Mouse (Mus musculus) gastrocnemius, postnatal 4 days (tissue): ENCODE data around the gene Cnpy2. TPM values are rescaled to one million over a fixed set of nuclear protein-coding genes. Genes with fewer than 3 reads are reported as not detected.
"Not testable (repeated sequence)": the region's sequence is repeated elsewhere in the genome, so short reads cannot be mapped to it uniquely, and the experiment has no call there.

Experiments
- DNase-seq, 2 experiments: peaks; one replicate each; pipeline ENCODE4 v3.0.0; 2021 to 2022; ENCODE audit warnings: low spot score in 2 of 2, mixed read lengths in 2 of 2
- total RNA-seq, 2 experiments: library from RNA; stranded (reverse); gene quantifications; 2 replicates each; pipeline ENCODE4 v1.2.3; 2021

Gene Cnpy2
- total RNA-seq, 2 experiments from 2014 or later, result 94.1 to 100 TPM

DNA sequence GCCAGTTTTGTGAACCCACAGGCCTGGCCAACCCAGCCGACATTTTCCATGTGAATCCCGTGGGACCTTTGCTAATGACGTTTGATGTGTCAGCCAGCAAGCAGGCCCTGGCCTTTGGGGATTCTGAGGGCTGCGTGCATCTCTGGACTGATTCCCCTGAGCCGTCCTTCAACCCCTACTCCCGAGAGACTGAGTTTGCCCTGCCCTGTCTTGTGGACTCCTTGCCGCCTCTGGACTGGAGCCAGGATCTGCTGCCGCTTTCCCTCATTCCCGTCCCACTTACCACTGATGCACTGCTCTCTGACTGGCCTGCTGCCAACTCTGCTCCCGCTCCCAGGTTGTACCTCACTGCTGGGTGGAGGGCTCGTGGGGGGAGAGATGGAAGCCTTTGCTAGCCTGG, 12.1 kb upstream of the Cnpy2 start:
- DNase-seq, result no peak

DNA sequence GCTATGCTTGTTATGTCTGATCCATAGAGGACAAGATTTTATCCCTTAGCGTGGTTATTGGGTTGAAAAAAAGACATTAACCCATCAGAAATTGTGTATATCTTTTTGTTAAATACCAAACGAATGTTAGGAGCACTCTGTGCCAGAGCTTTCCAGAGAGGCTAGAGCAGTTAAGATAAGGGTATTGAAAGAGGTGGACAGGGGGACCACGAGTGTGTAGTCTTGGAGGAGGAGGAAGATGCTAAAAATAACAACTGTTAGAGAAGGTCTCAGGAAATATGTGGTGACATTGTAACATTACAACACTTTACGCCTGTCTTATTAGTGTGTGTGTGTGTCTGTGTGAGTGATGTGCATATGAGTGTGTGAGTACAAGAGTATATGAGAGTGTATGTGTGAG, 11.4 kb upstream of the Cnpy2 start:
- no peak for DNase-seq

GRCm38 (mm10) chr10:128315578-128315977, 6.7 kb upstream of the Cnpy2 start:
- no peak for DNase-seq

DNA sequence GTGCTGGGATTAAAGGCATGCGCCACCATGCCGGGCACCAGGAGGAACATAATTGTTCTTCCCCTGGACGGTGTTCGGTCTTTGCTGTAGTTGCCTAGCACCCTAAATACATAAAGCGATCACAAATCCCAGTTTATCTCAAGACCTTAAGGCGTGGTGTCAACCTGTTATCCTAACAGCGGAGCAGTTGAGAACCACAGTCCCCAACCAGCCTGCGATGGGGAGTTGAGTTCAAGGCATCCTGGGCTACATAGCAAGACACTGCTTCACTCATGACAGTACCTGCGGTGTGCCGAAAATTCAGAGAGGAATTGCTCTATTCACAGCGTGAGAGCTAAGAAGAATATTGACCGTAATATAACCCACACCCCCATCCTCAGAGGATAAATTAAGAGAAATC, 618 bp upstream of the Cnpy2 start:
- DNase-seq, result no peak

- DNase-seq, result no peak
Measured at GRCm38 (mm10) chr10:128323516-128323915, 1.3 kb downstream of the Cnpy2 start.

GRCm38 (mm10) chr10:128326825-128327224, 4.6 kb downstream of the Cnpy2 start:
- DNase-seq, result no peak

- DNase-seq, result no peak
Measured at GRCm38 (mm10) chr10:128327610-128328009, 5.4 kb downstream of the Cnpy2 start.

GRCm38 (mm10) chr10:128332358-128333249, 10.3 kb downstream of the Cnpy2 start:
- not testable (repeated sequence) for DNase-seq

- peak in 1 of 2 experiments; percentile 75 for DNase-seq
Measured at GRCm38 (mm10) chr10:128335582-128335981, 13.3 kb downstream of the Cnpy2 start.

DNA sequence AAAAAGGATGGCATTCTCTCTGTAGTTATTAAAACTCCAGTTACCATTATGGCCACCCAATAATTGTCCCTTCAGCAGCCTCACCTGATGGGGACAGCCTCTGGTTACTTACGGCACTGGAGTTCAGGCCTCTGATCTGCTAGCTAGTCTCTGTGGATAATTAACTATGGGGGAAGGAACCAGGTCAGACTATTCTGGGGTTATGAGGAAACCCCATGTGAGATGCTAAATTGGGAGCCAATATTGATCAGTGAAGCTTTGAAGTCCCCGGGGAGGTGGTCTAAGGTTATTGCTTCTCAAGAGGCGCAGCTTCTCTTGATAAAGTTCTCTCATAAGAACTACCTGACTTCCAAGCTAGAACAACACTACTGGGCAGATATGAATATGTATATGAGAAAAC, 13.9 kb downstream of the Cnpy2 start:
- no peak for DNase-seq

GRCm38 (mm10) chr10:128336597-128336996, 14.3 kb downstream of the Cnpy2 start:
- no peak for DNase-seq

GRCm38 (mm10) chr10:128337306-128338181, 15.3 kb downstream of the Cnpy2 start, which contains the start of gene Cs:
Gene Cs (plus strand): TSS chr10:128337734.
- DNase-seq, result peak; percentile 97 to 98

GRCm38 (mm10) chr10:128338415-128338814, 16.2 kb downstream of the Cnpy2 start:
- no peak for DNase-seq

DNA sequence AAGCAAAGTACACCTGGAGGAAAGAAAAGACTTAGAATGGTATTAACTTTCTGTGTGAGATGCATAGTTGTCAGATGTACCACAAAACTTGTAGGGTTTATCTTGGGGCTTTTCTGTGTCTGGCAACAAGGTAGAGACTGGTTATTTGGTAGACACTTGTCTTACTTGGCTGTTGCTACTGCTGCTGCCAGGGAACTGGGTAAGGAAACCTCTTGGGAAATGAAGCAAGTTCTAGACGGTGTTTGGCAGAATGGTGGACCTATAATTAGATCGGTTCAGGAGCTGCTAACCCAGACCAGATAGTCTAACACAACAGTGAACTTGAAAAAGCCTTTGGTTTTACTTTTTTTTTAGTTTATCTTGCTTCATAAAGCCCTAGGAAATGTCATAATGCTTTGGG, 16.7 kb downstream of the Cnpy2 start:
- no peak for DNase-seq

- no peak for DNase-seq
Measured at GRCm38 (mm10) chr10:128340257-128340656, 18.0 kb downstream of the Cnpy2 start.

GRCm38 (mm10) chr10:128343436-128343835, 21.2 kb downstream of the Cnpy2 start:
- DNase-seq, result no peak

- peak in 1 of 2 experiments; percentile 67 for DNase-seq
Measured at GRCm38 (mm10) chr10:128344568-128345275, 22.5 kb downstream of the Cnpy2 start.

- DNase-seq, result no peak
Measured at GRCm38 (mm10) chr10:128347541-128347940, 25.3 kb downstream of the Cnpy2 start.

DNA sequence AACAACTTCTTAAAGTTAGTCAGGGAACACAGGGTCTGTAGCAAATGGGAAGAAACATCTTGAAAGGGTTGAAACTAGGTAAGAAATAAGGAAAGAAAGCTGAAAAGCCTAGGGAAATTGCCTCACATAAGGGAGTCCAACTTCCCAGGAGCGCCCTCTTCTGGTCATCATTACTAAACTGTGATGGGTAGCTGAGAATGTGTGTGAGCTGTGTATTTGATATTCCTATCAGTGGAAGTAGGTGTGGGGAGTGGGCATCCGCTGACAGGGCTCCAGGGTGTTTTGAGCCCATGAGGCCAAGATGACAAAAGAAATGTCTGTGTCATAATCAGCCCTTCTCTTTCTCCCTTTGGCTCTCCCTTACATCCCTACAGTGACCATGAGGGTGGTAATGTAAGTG, 36.5 kb downstream of the Cnpy2 start:
- peak in 1 of 2 experiments; percentile 58 for DNase-seq

DNA sequence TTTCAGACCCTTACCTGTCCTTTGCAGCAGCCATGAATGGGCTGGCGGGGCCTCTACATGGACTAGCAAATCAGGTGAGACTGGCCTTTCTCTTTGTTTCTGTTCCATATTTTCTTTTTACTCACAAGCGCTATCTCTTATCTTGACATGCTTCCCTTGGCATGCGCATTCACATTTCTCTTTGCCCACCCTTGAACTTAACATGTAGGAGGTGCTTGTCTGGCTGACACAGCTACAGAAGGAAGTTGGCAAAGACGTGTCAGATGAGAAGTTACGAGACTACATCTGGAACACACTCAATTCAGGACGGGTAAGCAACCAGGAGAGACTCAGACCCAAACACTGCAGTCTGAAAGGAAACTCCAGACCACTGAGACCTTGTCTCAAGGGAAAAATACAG, 37.0 kb downstream of the Cnpy2 start:
- DNase-seq, result no peak

- no peak for DNase-seq
Measured at GRCm38 (mm10) chr10:128361836-128362235, 39.6 kb downstream of the Cnpy2 start.
